ENCODE assay signal across 8 mouse cellular contexts in the genomic region with DNA sequence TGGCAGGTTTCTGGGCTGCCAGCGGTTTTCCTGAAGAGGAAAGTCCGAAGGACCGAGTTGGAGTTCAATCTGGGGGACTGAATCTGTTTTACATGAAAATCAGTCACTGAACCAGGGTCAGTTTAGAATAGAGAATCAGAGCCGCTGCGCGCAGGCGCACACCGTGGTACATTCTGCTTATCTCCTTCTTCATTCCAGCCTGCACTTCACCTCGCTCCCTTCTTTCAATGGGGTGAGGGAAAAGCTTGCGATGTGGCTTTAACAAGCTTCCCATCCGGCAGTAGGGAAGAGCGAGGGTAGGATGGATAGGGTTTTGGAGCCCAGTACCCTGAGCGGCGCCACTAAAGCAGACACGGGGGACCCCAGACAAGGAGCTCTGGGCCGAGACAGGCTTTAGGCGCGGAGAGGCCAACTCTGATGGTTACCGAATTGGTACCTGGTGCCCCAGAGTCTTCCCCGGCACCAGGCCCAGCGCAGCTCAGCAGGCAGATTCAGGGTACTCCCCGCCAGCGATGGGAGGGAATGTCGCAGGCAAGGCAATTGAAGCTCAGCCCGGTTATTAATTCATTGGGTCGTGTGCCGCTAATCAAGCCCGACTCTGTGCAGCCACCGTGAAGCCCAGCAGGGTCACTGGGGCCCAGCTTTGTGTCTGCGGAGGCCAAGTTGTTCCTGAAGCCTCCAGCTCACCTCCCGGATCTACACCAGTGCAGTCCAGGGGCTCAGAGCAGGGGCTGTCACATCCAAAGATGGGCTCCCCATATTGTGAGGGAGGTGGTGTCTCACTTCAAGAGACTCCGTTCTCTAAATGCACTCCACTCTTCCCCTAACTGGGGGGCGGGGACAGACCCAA. TPM values are rescaled to one million over a fixed set of nuclear protein-coding genes. Genes with fewer than 3 reads are reported as not detected.
A peak's percentile ranks its signal among the peaks of the same experiment; 100 is the strongest.
DNase-seq lines count a peak whose midpoint lies in the region; ATAC-seq lines count a peak whose summit lies in the region.

No protein-coding gene starts in this region.

- H3K9me3 ChIP-seq in hindbrain, embryonic 15.5 days, result no peaks in the 10 kb centered on the region
- no peaks in the 10 kb centered on the region for H3K9me3 ChIP-seq in lung, embryonic 15.5 days
- H3K9me3 ChIP-seq in stomach, embryonic 15.5 days, result no peaks in the 10 kb centered on the region

- 2% methylated on average over 33 of the region's 33 CpGs for WGBS in hindbrain, embryonic 15.5 days
- WGBS in lung, embryonic 15.5 days, result under 1% methylated on average over 33 of the region's 33 CpGs
- WGBS in stomach, embryonic 15.5 days, result 4% methylated on average over 33 of the region's 33 CpGs

- no peak overlapping the region for H3K27ac ChIP-seq in hindbrain, embryonic 15.5 days (replicated peaks)
- peak overlapping the region; percentile 97 for H3K27ac ChIP-seq in lung, embryonic 15.5 days
- peak overlapping the region; percentile 82; the same call in 1 of the 2 replicates for H3K27ac ChIP-seq in stomach, embryonic 15.5 days

- no peak for ATAC-seq in hindbrain, embryonic 15.5 days (ENCODE audit: low FRiP score, low read depth)
- no peak for ATAC-seq in lung, embryonic 15.5 days (ENCODE audit: borderline replicate concordance, extremely low read depth, low FRiP score, low TSS enrichment)
- ATAC-seq in stomach, embryonic 15.5 days (ENCODE audit: insufficient read depth, low FRiP score, low read depth), result no peak

- intact Hi-C loops in left cerebral cortex, postnatal 14 days (cut with DNase I), result loop anchor here (5.0 to 10.0 kb wide), 2 partner anchors 734 to 812 kb away; a partner anchor contains a TSS
- intact Hi-C loops in heart, postnatal 25 days (cut with DNase I), result loop anchor here (10.0 kb wide), 1 partner anchor 532 kb away; no protein-coding TSS in a partner anchor

- H3K4me1 ChIP-seq in hindbrain, embryonic 15.5 days (replicated peaks), result peaks cover 69% of the 10 kb centered on the region
- H3K4me1 ChIP-seq in lung, embryonic 15.5 days, result peaks cover 33% of the 10 kb centered on the region
- H3K4me1 ChIP-seq in stomach, embryonic 15.5 days, result peaks cover 14% of the 10 kb centered on the region; the same call in 1 of the 2 replicates

- DNase-seq in lung, adult 18-20 months, result peak; percentile 32 to 50
- DNase-seq in lung, postnatal 25 days (ENCODE audit: low spot score), result no peak
- no peak for DNase-seq in thymus, postnatal 10 days (ENCODE audit: low spot score in 2 of 2)
- no peak for DNase-seq in left cerebral cortex, postnatal 14 days (ENCODE audit: low spot score in 2 of 2)
- no peak for DNase-seq in heart, postnatal 25 days (ENCODE audit: low spot score)

- peaks cover 83% of the 10 kb centered on the region for H3K27me3 ChIP-seq in hindbrain, embryonic 15.5 days
- peaks cover 100% of the 10 kb centered on the region for H3K27me3 ChIP-seq in lung, embryonic 15.5 days
- peaks cover 98% of the 10 kb centered on the region for H3K27me3 ChIP-seq in stomach, embryonic 15.5 days (replicated peaks)

- peak overlapping the region; percentile 99 for H3K4me2 ChIP-seq in hindbrain, embryonic 15.5 days
- peak overlapping the region; percentile 67 for H3K4me2 ChIP-seq in lung, embryonic 15.5 days
- peak overlapping the region; percentile 84 for H3K4me2 ChIP-seq in stomach, embryonic 15.5 days

- H3K4me3 ChIP-seq in hindbrain, embryonic 15.5 days, result peak overlapping the region; percentile 54
- H3K4me3 ChIP-seq in lung, embryonic 15.5 days, result peak overlapping the region; percentile 54
- peak overlapping the region; percentile 52 for H3K4me3 ChIP-seq in stomach, embryonic 15.5 days (replicated peaks)

- no peaks in the 10 kb centered on the region for H3K36me3 ChIP-seq in hindbrain, embryonic 15.5 days
- no peaks in the 10 kb centered on the region for H3K36me3 ChIP-seq in lung, embryonic 15.5 days
- no peaks in the 10 kb centered on the region for H3K36me3 ChIP-seq in stomach, embryonic 15.5 days

- peak overlapping the region; percentile 46 for H3K9ac ChIP-seq in hindbrain, embryonic 15.5 days
- peak overlapping the region; percentile 61; the same call in 1 of the 2 replicates for H3K9ac ChIP-seq in lung, embryonic 15.5 days
- no peak overlapping the region for H3K9ac ChIP-seq in stomach, embryonic 15.5 days

RNA-seq across cellular contexts. Expression of a gene that starts 4.1 kb away (rescaled TPM):
- polyA plus RNA-seq in hindbrain, embryonic 15.5 days (2015; fragmentation: Nextera tagmentation; extraction: Ambion mirVana), result 1.5 and 2.0 TPM in 2 replicates
- polyA plus RNA-seq in lung, embryonic 15.5 days (2015; fragmentation: Nextera tagmentation; extraction: Ambion mirVana), result 12.0 and 12.6 TPM in 2 replicates
- 7.4 and 7.9 TPM in 2 replicates for polyA plus RNA-seq in stomach, embryonic 15.5 days (2015; fragmentation: Nextera tagmentation; extraction: Ambion mirVana)
- 1 to 10 TPM; 2.9 to 3.4 TPM for total RNA-seq in left cerebral cortex, postnatal 14 days (2021)
- not detected for total RNA-seq in heart, postnatal 25 days (2021)

Comparison
In these comparisons a context has a peak if more than half of its experiments do, and no peak if none do; other contexts are left out.
1. DNase-seq: peak in lung, adult 18-20 months (2 of 2); none in lung, postnatal 25 days (single experiment), thymus, postnatal 10 days (0 of 2), left cerebral cortex, postnatal 14 days (0 of 2) and heart, postnatal 25 days (single experiment).
2. Peak in every context shown above with its lines, with median percentiles within 50 percentile points of each other: H3K4me2 ChIP-seq and H3K4me3 ChIP-seq.